Mouse (Mus musculus): Measurements from ENCODE around the gene Asap3.

The Asap3 gene

DNA sequence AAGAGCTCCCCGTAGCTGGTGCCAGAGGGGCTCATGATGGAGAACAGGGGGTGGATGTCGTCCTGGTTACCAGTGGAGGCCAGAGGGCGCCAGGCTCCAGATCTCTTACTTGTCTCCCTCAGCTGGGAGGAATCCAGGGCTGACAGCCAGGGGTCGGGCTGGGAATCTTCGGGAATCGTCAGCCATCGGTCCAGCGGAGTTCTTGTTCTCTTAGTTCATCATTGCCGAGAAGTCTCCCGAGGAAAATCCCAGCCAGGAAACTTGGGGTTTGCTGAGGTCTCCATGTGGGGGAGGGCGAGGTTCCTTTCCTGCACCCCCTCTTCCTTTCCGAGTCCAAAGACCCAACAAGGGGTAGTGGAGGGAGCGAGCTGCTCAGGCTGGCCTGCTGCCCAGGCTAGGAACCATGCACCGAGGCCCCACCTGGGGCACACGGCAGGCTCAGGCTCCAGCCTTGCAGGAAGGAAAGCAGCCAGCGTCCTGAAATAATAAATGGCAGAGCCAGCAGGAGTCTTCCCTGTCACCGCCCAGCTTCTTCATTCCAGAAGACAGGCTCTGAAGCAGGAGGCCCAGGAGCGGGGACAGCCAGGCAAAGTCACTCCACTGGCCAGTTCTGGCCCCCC, 12.5 kb downstream of the Asap3 start:
- no peak for DNase-seq (ENCODE audit: low read depth, low spot score)

DNA sequence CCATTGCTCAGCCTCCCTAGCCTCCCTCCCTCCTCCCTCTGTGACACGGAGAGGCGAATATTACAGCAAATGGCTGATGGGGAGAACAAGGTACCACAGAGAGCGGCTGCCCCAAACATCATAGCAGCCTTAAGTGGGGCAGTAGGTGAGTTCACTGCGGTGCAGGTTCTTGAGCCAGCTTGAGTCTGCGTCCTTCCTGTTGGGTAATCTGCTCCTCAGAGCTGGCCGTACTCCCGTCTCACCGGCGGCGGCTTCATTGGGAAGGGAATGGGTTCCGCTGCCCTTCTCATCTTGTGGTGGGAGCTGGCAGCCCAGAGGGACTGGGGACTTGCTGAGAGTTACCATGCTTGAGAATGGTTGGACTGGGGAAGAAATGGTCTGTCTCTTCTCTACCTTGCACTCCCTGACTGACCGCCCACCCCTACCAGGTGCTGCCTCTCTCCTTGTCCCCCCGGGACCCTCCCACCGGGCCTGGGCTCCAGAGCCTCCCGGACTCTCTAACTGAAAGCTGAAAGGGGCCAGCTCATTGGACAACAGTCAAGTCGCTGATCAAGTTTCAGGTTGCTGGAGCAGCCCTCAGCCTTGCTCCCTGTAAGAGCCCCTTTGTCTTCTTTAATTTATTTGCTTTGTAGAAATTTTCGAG, 14.1 kb downstream of the Asap3 start:
- no peak for DNase-seq (ENCODE audit: low read depth, low spot score)

GRCm38 (mm10) chr4:136223549-136224239, 17.5 kb downstream of the Asap3 start:
- DNase-seq (ENCODE audit: low read depth, low spot score), result no peak

DNA sequence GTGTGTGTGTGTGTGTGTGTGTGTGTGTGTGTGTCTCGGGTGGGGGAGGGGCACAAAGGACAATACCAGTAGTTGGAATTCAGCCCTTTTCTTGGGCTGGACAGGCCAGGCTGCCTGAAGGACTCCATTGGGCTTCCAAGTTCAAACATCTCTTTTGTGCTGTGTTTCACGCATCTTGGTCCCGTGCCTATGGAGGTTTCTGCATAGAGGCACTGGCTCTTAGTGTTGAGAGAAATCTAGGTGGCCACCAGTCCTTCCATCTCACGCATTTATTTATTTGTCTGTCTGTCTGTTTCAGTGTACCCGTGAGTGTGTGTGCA, 18.0 kb downstream of the Asap3 start:
- DNase-seq (ENCODE audit: low read depth, low spot score), result no peak

DNA sequence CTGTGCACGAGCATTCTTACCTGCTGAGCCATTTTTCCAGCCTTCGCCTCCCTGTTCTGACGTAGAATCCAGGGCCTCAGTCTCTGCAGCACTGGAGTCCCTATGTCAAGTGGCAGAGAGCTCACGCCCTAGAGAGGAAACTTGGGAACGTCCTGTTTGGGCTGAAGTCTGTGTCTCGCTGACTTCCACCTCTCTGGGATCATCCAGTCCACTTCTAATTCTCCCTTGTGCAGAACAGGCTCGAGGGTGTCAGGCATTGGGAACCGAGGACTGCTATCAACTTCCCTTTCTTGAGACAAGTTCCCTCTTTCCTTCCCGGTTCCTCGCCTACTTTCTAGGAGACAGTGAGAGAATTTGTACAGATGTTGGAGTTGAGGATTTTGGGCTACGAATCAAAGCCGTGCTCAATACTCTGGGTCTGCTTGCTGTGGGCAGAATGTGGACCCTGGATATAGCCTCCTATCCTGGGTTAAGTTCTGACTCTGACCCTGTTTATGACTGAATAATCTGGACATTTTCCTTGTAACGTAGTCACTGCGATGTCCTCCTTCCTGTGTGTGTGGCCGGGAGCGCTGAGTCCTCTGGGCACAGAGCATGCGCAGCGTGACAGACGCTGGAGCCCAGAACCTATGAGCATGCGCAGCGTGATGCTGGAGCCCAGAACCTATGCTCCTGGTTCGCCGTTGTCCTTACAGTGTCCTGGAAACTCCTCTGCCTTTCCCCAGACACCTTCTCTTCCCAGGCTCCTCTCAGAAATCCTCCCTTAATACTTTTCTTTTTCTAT, 18.7 kb downstream of the Asap3 start:
- DNase-seq (ENCODE audit: low read depth, low spot score), result no peak

DNA sequence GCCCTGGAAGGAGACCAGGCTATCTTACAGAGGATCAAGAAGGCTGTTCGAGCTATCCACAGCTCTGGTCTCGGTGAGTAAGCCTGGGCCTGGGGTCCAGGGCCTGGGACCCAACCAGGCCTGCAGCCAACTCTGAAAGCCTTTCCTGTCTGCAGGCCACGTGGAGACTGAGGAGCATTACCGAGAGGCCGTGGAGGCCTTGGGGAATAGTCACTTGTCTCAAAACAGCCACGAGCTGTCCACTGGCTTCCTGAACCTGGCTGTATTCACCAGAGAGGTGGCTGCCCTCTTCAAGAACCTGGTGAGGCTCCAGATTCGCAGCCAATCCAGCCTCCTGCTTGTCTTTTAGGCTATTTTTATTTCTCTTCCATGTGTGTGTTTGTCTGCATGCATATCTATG, 21.2 kb downstream of the Asap3 start:
- no peak for DNase-seq (ENCODE audit: low read depth, low spot score)

DNA sequence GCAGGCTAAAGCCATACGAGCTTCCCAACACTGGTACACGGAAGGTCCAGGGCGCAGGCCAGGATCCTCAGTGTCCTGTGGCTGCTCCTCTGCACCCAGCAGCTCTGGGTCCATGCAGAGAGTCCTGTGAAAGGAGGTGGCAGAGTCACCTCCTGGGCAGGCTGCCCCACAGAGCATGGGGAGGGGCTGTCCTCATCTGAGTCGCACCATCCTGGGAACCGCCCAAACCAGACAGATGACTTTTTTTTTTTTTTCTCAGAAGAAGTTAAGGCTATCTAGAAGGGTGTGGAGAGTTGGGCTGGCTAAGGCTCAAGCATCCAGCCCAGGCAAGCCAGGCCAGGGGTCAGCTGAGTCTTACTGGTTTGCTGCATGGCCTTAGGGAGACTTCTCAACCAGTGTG, 22.5 kb downstream of the Asap3 start:
- DNase-seq (ENCODE audit: low read depth, low spot score), result no peak

- DNase-seq (ENCODE audit: low read depth, low spot score), result no peak
Measured at GRCm38 (mm10) chr4:136238669-136239068, 32.5 kb downstream of the Asap3 start.

DNA sequence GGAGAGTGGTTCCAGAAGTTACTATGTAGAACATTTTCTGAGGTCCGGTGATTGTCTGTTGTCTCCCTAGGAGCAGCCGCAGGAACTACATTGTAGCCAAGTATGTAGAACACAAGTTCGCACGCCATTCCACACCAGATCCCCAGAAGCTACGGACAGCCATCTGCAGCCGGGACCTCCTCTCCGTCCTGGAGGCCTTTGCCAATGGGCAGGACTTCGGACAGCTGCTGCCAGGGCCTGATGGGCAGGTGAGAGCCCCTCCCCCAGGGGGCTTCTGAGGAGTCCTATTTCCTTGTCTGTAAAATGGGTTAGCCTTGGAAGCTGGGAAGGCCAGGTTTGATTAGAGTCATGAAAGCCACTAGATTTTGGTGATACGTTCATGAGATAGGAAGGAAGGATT, 32.9 kb downstream of the Asap3 start:
- DNase-seq (ENCODE audit: low read depth, low spot score), result no peak

GRCm38 (mm10) chr4:136239622-136240021, 33.5 kb downstream of the Asap3 start:
- no peak for DNase-seq (ENCODE audit: low read depth, low spot score)

- no peak for DNase-seq (ENCODE audit: low read depth, low spot score)
Measured at GRCm38 (mm10) chr4:136240123-136240522, 34.0 kb downstream of the Asap3 start.

DNA sequence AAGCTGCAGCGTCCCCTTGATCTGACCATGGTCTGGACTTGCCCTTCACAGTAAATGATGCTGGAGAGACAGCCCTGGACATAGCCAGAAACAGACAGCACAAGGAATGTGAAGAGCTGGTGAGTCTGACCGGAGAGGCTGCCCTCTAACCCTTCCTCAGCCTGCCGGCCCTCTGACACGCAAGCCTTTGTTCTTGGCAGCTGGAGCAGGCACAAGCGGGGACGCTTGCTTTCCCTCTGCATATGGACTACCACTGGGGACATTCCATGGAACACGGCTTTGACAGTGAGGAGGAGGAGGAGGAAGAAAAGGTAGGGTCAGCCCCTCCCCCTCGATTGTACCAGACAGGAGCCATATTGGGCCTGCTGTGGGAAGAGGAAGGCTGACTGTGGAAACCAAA, 34.8 kb downstream of the Asap3 start:
- no peak for DNase-seq (ENCODE audit: low read depth, low spot score)

DNA sequence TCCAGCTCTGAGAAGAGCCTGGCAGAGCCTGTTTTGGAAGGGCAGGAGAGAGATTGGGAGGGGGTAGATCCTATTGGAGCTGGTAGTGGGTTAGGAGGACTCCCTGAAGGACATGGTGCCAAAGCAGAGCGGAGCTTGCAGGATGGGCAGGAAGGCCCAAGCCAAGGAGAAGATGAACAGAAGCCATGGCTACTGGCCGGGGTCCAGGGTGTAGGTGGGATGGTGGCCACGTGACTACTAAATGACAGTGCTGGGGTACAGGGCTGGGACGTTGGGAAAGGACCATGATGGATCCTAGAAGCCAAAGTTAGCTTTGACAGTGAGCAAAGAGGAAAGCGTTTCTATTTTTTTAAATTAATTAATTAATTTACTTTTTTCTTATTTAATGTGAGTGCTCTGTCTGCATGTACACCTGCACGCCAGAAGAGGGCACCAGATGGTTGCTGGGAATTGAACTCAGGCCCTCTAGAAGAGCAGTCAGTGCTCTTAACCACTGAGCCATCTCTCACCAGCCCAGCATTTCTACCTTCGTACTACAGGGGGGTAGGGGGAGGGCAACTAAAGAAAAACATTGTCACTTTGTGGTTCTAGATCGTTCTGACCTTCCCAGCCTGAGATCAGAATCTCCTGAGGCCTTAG, 36.0 kb downstream of the Asap3 start:
- no peak for DNase-seq (ENCODE audit: low read depth, low spot score)

DNA sequence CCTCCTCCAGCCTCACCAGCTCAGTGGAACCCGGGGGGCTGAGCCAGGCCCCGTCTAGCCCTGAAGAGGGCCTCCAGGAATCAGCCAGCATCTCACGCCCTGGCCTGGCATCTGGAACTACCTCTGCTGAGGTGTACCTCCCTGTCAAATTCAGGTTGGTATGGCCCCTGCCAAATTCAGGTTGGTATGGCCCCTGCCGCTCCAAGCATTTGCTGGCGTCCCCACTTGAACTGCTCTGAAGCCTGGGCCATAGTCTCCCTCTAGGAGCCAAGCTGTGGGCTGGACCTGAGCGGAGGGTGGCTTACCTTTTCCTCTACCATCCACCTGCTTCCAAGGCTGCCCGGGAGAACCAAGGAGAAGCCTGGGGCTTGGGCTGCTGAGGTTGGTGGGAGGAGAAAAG, 36.6 kb downstream of the Asap3 start:
- DNase-seq (ENCODE audit: low read depth, low spot score), result no peak

GRCm38 (mm10) chr4:136244208-136244607, 38.0 kb downstream of the Asap3 start:
- DNase-seq (ENCODE audit: low read depth, low spot score), result no peak

GRCm38 (mm10) chr4:136245681-136246080, 39.5 kb downstream of the Asap3 start:
- DNase-seq (ENCODE audit: low read depth, low spot score), result no peak

DNA sequence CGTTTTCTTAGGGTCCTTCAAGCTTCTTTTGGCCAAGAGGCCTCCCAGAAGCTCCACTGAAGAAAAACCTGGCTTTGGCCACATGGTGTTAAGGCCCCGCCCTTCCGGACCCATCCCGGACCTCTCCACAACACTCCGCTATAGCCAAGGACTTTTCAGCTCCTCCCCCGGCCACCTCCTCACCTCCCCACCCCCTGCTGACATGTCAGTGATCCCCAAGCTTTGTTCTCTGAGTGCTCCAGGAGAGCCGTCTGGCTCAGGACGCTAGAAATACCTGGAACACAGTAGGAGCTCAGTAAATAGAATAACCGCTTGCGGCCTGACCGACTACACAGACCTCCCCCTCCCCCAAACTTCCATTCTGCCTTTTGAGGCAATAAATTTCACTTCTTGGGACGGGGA, 40.4 kb downstream of the Asap3 start:
- peak; percentile 93 for DNase-seq (ENCODE audit: low read depth, low spot score)

GRCm38 (mm10) chr4:136247386-136247728, 41.2 kb downstream of the Asap3 start:
- no peak for DNase-seq (ENCODE audit: low read depth, low spot score)

DNA sequence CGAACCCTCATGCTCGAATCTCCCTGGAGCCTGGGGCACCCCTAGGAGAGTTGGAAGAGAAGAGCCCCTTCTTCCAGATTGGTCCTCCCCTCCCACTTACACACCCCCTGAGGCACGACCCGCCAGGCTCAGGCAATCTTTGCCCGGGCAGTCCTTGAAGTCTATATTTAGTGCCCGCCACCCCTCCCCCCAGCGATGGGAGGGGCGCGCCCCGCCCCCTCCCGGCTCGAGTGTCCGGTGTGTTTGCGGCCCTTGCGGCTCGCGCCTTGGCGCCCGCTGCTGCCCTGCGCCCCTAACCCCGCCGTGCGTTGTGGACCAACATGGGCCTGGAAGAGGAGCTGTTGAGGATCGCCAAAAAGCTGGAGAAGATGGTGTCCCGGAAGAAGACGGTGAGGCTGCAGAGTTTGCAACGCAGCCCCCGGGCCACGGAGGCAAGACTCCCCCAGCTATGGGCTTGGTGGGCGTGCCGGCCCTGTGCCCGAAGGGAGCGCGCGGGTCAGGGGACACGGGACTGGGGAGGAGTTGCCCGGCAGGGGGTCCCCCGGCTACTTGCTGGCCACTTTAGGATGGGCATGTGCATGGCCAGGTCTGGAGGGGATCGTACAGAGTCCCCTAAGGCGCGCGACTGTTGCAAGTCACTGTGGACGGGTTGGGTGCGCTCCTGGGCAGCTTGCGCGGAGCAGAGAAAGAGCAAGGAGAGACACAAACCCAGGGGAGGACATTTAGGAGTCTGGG, 41.7 kb downstream of the Asap3 start, which contains the start of gene Tcea3:
TSS of gene Tcea3 (plus strand) at position 1 of the 735 bp plus-strand sequence.
- no peak for DNase-seq (ENCODE audit: low read depth, low spot score)

GRCm38 (mm10) chr4:136248464-136249331, 42.5 kb downstream of the Asap3 start:
- no peak for DNase-seq (ENCODE audit: low read depth, low spot score)

- no peak for DNase-seq (ENCODE audit: low read depth, low spot score)
Measured at GRCm38 (mm10) chr4:136249332-136249647, 43.1 kb downstream of the Asap3 start.
